Mouse (Mus musculus): ENCODE data around the gene Olfr1085.
"Not testable (repeated sequence)": the region's sequence is repeated elsewhere in the genome, so short reads cannot be mapped to it uniquely, and the experiment has no call there.

Gene Olfr1085

GRCm38 (mm10) chr2:86661919-86662318 is at the start of gene Olfr1085:
Gene Olfr1085 (minus strand): TSS chr2:86662019.
- no peak for DNase-seq

DNA sequence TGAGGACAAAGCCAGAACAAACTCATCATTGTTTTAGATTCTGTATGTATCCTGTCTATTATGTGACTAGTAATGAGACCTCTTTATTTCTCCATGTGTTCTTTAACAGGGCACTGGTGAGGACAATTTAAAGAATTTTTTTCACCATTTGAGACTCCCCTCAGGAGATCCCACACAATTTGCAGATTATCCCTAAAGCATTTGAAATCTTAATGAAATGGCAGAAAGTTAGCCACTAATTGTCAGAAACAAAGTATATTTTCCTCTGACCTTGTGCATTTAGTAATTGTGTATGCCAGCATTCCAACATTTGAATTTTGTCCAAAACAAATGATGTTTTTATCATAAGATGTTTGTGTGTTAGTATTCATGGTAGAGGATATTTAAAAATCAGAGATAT is 36.5 kb upstream of the Olfr1085 start, which contains the start of gene Olfr1087:
TSS of gene Olfr1087 (minus strand) at position 101 of the 400 bp plus-strand sequence.
- DNase-seq: no peak

- no peak for DNase-seq
These were observed 18.2 kb upstream of the Olfr1085 start, which contains the start of gene Olfr1086 for GRCm38 (mm10) chr2:86679992-86680391. Gene Olfr1086 (minus strand): TSS chr2:86680092.

DNA sequence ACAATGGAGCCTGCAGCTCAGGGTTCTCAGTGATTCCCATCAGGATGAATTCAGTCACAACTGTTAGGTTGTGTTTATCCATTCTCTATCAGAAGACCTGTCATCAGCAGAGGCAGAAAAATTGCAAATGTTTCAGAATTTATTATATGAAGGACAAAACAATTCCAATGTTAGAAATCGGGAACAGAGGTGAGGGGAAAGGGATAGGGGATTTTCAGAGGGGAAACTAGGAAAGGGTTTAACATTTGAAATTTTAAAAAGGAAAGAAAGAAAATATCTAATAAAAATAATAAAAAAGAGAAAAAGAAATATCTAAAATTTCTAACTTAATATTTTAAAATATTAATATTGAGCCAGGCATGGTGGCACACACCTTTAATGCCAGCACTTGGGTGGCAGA is 22.2 kb downstream of the Olfr1085 start, which contains the start of gene Olfr1084:
TSS of gene Olfr1084 (minus strand) at position 101 of the 400 bp plus-strand sequence.
- not testable (repeated sequence) for DNase-seq
